Mouse (Mus musculus) neural tube, embryonic 12.5 days (tissue): ENCODE results near the gene Dgki. TPM values are rescaled to one million over a fixed set of nuclear protein-coding genes. Genes with fewer than 3 reads are reported as not detected.

Experiments
- ATAC-seq: fragments of 200-750 bp; cut with Nextera tagmentation; 2 replicates; pipeline ENCODE4 v1.8.0; 2017; ENCODE audit warnings: low read depth, mild to moderate bottlenecking, moderate TSS enrichment, moderate library complexity; ENCODE audit not compliant: low FRiP score
- H3K27ac ChIP-seq: fragments of 300-500 bp; sonication (generic); 2 replicates; pipeline ENCODE4 v1.5.1; 2016
- H3K27me3 ChIP-seq: fragments of 300-500 bp; sonication (generic); replicated peaks from 2 replicates; pipeline ENCODE4 v1.6.1; 2016; ENCODE audit warnings: mild to moderate bottlenecking
- H3K36me3 ChIP-seq: fragments of 300-500 bp; sonication (generic); 2 replicates; pipeline ENCODE4 v1.6.1; 2016; ENCODE audit warnings: mild to moderate bottlenecking
- H3K4me1 ChIP-seq: fragments of 300-500 bp; sonication (generic); 2 replicates; pipeline ENCODE4 v1.6.1; 2016
- H3K4me2 ChIP-seq: fragments of 300-500 bp; sonication (generic); replicated peaks from 2 replicates; pipeline ENCODE4 v1.6.1; 2016; ENCODE audit warnings: mild to moderate bottlenecking
- H3K4me3 ChIP-seq: fragments of 300-500 bp; sonication (generic); 2 replicates; pipeline ENCODE4 v1.5.1; 2016
- H3K9ac ChIP-seq: fragments of 300-500 bp; sonication (generic); 2 replicates; pipeline ENCODE4 v1.6.1; 2016; ENCODE audit warnings: mild to moderate bottlenecking
- H3K9me3 ChIP-seq: fragments of 300-500 bp; sonication (generic); 2 replicates; pipeline ENCODE4 v1.6.1; 2016; ENCODE audit warnings: mild to moderate bottlenecking
- WGBS: fragments of 180-500 bp; shearing (Covaris S2); methylation state at CpG from one replicate; pipeline ENCODE4 v1.1.7; 2016; 5-methylcytosine and 5-hydroxymethylcytosine counted together
- polyA plus RNA-seq: library from polyadenylated mRNA; unstranded; fragments of >200 nt; fragmentation: Nextera tagmentation; extraction: Ambion mirVana; gene quantifications from 2 replicates; pipeline ENCODE4 v1.2.1, GENCODE M21; 2016

Gene Dgki
- polyA plus RNA-seq, 1 experiment from 2014 or later = 4.9 TPM

DNA sequence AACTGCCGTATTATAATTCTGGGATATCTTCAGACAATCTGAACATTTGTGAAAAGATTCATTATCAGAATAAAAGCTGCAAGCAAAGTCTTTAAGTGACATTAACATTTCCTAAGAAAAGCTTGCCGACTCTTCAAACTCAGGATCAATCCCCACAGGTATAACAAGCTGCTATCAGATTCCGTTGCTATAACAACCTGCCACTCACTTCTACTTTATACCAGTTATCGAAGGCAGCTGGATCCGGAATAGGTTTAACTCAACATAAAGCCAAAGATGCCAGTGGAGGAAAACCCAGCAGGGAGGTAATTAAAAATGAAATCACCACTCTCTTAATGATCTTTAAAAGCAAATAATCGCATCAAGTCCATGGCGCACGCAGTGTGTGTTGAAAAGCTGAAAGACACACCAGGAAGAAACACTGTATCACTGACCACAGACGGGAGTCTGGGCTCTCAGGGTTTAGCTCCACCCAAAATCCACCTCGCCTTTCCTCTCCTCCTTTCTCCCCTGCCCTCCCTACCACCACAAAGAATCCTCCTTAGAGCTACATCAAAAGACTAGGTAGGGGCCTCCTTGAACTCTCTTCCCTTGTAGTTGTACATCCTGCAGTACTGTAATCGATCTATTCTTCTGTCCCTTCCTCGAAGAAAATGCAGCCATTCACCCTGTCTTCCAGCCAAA lies 128.7 kb downstream of the Dgki start:
- Histone ChIP-seq H3K27ac (no peak overlapping the region), H3K27me3 (no peaks in the 10 kb centered on the region), H3K36me3 (no peaks in the 10 kb centered on the region), H3K4me2 (no peak overlapping the region), H3K4me1 (no peaks in the 10 kb centered on the region), H3K9me3 (no peaks in the 10 kb centered on the region), H3K4me3 (no peak overlapping the region), H3K9ac (no peak overlapping the region)
- no peak for ATAC-seq
- WGBS = 78% methylated on average over 12 of the region's 12 CpGs

DNA sequence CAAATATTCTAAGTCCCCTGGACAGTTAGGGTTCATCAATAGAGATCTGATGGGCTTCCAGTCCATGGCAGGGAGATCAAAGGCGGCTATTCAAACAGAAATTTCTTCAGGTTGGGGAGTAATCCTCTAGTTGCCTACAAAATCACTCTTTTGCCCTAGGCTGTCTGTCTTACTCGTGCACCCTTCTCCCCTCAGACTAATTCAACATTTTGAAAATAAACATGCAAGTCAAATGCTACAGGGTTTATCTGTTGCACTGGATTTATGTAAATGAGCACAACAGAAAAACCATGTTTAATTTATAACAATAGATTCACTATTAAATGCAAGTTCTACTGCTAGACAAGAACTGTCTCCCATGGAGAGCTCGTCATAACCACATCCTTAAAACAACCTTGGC lies 141.1 kb downstream of the Dgki start:
- Histone ChIP-seq H3K27me3 (no peaks in the 10 kb centered on the region), H3K4me2 (no peak overlapping the region), H3K27ac (no peak overlapping the region), H3K9ac (no peak overlapping the region), H3K9me3 (no peaks in the 10 kb centered on the region), H3K4me1 (no peaks in the 10 kb centered on the region), H3K36me3 (no peaks in the 10 kb centered on the region), H3K4me3 (no peak overlapping the region)
- ATAC-seq = no peak
- WGBS = 68% methylated on average over 3 of the region's 3 CpGs

- Histone ChIP-seq H3K4me1 (no peaks in the 10 kb centered on the region), H3K27me3 (no peaks in the 10 kb centered on the region), H3K4me2 (no peak overlapping the region), H3K9ac (no peak overlapping the region), H3K4me3 (no peak overlapping the region), H3K9me3 (no peaks in the 10 kb centered on the region), H3K36me3 (no peaks in the 10 kb centered on the region), H3K27ac (no peak overlapping the region)
- ATAC-seq = no peak
- 91% methylated on average over 1 of the region's 1 CpGs for WGBS
Observed at GRCm38 (mm10) chr6:37154051-37154450, 145.9 kb downstream of the Dgki start.

DNA sequence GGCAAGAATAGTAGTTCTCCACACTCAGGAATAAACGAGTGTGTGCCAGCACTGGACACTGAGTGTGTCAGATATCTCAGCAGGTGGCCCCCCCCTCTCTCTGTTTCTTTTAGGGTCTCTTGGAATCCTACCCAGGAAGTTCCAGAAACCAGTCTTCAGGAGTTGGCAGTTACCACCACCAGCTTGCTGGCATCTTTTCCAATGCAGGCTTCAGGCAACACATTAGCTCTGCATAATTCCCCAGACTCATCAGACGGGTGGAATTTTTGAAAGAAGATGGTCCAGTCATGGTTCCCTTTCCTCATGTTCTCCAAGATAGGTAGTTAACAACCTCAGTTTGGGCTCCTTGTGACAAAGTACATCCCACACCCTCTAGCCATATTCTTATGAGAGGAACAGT lies 149.5 kb downstream of the Dgki start:
- Histone ChIP-seq H3K9me3 (no peaks in the 10 kb centered on the region), H3K4me3 (no peak overlapping the region), H3K9ac (no peak overlapping the region), H3K4me1 (no peaks in the 10 kb centered on the region), H3K4me2 (no peak overlapping the region), H3K27me3 (no peaks in the 10 kb centered on the region), H3K36me3 (no peaks in the 10 kb centered on the region), H3K27ac (no peak overlapping the region)
- no peak for ATAC-seq
- WGBS = 90% methylated on average over 2 of the region's 2 CpGs

- Histone ChIP-seq H3K9me3 (no peaks in the 10 kb centered on the region), H3K27ac (no peak overlapping the region), H3K36me3 (no peaks in the 10 kb centered on the region), H3K9ac (no peak overlapping the region), H3K4me1 (no peaks in the 10 kb centered on the region), H3K4me2 (no peak overlapping the region), H3K4me3 (no peak overlapping the region), H3K27me3 (no peaks in the 10 kb centered on the region)
- no peak for ATAC-seq
- 75% methylated on average over 4 of the region's 4 CpGs for WGBS
Observed at GRCm38 (mm10) chr6:37150038-37150437, 149.9 kb downstream of the Dgki start.

- no peak for ATAC-seq
- Histone ChIP-seq H3K4me1 (no peaks in the 10 kb centered on the region), H3K27me3 (no peaks in the 10 kb centered on the region), H3K9ac (no peak overlapping the region), H3K4me3 (no peak overlapping the region), H3K36me3 (no peaks in the 10 kb centered on the region), H3K4me2 (no peak overlapping the region), H3K9me3 (no peaks in the 10 kb centered on the region), H3K27ac (no peak overlapping the region)
- WGBS = 91% methylated on average over 6 of the region's 6 CpGs
Observed at GRCm38 (mm10) chr6:37149196-37149595, 150.8 kb downstream of the Dgki start.

DNA sequence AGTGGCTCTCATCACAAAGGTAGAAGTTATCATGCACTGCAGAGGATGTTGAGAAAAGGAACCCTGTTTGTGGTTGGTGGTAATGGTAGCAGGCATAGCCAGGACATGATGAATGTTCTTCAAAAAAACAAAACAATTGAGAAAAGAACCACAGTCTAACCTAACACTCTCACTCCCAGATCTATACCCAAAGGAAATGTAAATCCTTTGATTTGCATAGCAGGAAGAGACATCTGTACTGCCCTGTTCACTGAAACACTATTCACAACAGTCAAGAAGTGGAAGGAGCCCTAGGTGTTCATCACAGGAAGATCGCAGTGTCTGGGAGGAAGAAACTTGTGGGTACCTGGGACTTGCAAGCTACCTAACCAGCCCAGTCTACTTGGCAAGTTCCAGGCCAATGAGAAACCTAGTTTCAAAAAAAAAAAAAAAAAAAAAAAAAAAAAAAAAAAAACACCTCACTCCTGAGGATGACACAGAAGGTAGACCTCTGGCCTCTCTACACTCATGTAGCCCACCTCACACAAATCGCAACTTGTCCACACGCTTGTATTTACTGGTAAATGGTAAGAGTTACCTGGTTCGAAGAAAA lies 152.5 kb downstream of the Dgki start:
- Histone ChIP-seq H3K36me3 (no peaks in the 10 kb centered on the region), H3K4me1 (no peaks in the 10 kb centered on the region), H3K4me2 (no peak overlapping the region), H3K9ac (no peak overlapping the region), H3K4me3 (no peak overlapping the region), H3K9me3 (no peaks in the 10 kb centered on the region), H3K27ac (no peak overlapping the region), H3K27me3 (no peaks in the 10 kb centered on the region)
- ATAC-seq = no peak
- 92% methylated on average over 4 of the region's 4 CpGs for WGBS

- H3K27ac ChIP-seq = no peak overlapping the region
- no peak overlapping the region for H3K4me2 ChIP-seq
- no peaks in the 10 kb centered on the region for H3K36me3 ChIP-seq
- H3K4me3 ChIP-seq = no peak overlapping the region
- no peak overlapping the region for H3K9ac ChIP-seq
- H3K9me3 ChIP-seq = no peaks in the 10 kb centered on the region
- no peak for ATAC-seq
- H3K4me1 ChIP-seq = no peaks in the 10 kb centered on the region
- no peaks in the 10 kb centered on the region for H3K27me3 ChIP-seq
- WGBS = 89% methylated on average over 4 of the region's 4 CpGs
Observed at GRCm38 (mm10) chr6:37143867-37144163, 156.2 kb downstream of the Dgki start.

DNA sequence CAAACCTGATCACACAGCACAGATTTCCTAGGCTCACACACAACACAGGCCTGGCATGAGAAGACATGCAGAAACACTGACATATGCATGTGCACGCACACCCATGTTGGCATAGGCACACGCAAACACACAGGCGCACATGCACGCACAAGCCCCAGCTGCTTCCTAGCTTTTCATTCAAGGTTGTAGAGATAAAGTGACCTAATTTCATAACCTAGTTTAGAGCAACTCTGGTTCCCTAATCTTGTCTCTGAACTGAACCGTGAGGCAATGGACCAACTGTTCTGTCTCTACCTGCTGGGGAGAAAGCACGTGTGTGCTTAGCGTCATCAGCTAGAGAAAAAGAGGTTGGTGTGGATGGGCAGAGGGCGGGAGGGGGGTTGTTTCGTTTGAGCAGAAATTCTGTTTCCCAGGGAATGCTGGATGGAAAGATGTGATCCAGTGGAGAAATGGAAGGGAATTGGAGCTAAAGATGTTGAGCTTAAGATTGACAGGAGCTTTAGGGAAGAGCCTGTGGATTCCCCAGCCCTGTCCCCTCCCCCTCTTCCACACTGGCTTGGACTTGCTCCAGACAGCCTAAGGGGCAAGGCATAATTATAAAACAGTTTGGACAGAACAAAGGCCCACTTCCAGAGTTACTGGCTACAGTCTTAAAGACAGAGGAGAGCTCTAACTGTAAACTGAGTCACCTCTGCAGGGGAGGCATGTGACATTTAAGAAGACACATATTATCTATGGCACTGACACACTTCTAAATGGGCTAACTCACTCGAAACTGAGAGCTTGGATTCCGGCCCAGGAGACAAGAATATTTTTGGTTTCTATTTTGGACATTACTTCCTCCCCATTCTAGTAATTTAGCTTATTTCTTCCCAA lies 156.8 kb downstream of the Dgki start:
- no peaks in the 10 kb centered on the region for H3K27me3 ChIP-seq
- H3K36me3 ChIP-seq = no peaks in the 10 kb centered on the region
- 89% methylated on average over 11 of the region's 11 CpGs for WGBS
- no peak overlapping the region for H3K4me2 ChIP-seq
- H3K4me1 ChIP-seq = no peaks in the 10 kb centered on the region
- H3K9me3 ChIP-seq = no peaks in the 10 kb centered on the region
- no peak for ATAC-seq
- H3K4me3 ChIP-seq = no peak overlapping the region
- no peak overlapping the region for H3K9ac ChIP-seq
- H3K27ac ChIP-seq = no peak overlapping the region

- Histone ChIP-seq H3K9me3 (no peaks in the 10 kb centered on the region), H3K27ac (no peak overlapping the region), H3K4me1 (no peaks in the 10 kb centered on the region), H3K4me3 (no peak overlapping the region), H3K27me3 (no peaks in the 10 kb centered on the region), H3K36me3 (no peaks in the 10 kb centered on the region), H3K4me2 (no peak overlapping the region), H3K9ac (no peak overlapping the region)
- no peak for ATAC-seq
Observed at GRCm38 (mm10) chr6:37138816-37139215, 161.2 kb downstream of the Dgki start.

- no peaks in the 10 kb centered on the region for H3K4me1 ChIP-seq
- H3K4me3 ChIP-seq = no peak overlapping the region
- H3K27ac ChIP-seq = no peak overlapping the region
- no peak for ATAC-seq
- no peaks in the 10 kb centered on the region for H3K36me3 ChIP-seq
- no peak overlapping the region for H3K4me2 ChIP-seq
- no peak overlapping the region for H3K9ac ChIP-seq
- H3K9me3 ChIP-seq = no peaks in the 10 kb centered on the region
- 84% methylated on average over 4 of the region's 4 CpGs for WGBS
- H3K27me3 ChIP-seq = no peaks in the 10 kb centered on the region
Observed at GRCm38 (mm10) chr6:37131257-37131656, 168.7 kb downstream of the Dgki start.

- 93% methylated on average over 19 of the region's 19 CpGs for WGBS
- H3K9me3 ChIP-seq = no peaks in the 10 kb centered on the region
- H3K27ac ChIP-seq = no peak overlapping the region
- H3K36me3 ChIP-seq = no peaks in the 10 kb centered on the region
- H3K4me1 ChIP-seq = no peaks in the 10 kb centered on the region
- H3K27me3 ChIP-seq = no peaks in the 10 kb centered on the region
- H3K9ac ChIP-seq = no peak overlapping the region
- ATAC-seq = no peak
- no peak overlapping the region for H3K4me2 ChIP-seq
- H3K4me3 ChIP-seq = no peak overlapping the region
Observed at GRCm38 (mm10) chr6:37120417-37121154, 179.4 kb downstream of the Dgki start.
